Mouse (Mus musculus): ENCODE measurements around the gene Psd4. TPM values are rescaled to one million over a fixed set of nuclear protein-coding genes. Genes with fewer than 3 reads are reported as not detected.

Psd4 gene
- total and polyA plus RNA-seq, 2 experiments from 2014 or later = 0.68 to 0.99 TPM

- no peak overlapping the region for H3K4me2 ChIP-seq (ENCODE audit: low read depth, low read length)
- H3K36me3 ChIP-seq (replicated peaks; ENCODE audit: control insufficient read depth, insufficient read depth, low read length) = no peaks in the 10 kb centered on the region
- H3K9ac ChIP-seq (replicated peaks; ENCODE audit: low read depth, low read length) = no peak overlapping the region
- no peaks in the 10 kb centered on the region for H3K9me3 ChIP-seq (replicated peaks; ENCODE audit: control insufficient read depth, low read length)
- WGBS = 76% methylated on average over 1 of the region's 1 CpGs
- no peak overlapping the region for H3K4me3 ChIP-seq (ENCODE audit: low read depth, low read length)
- H3K4me1 ChIP-seq (ENCODE audit: control insufficient read depth, insufficient read depth) = no peaks in the 10 kb centered on the region
- no peak for DNase-seq (ENCODE audit: low spot score)
- no peak for ATAC-seq (ENCODE audit: insufficient read depth, low read depth)
- no peak overlapping the region for H3K27ac ChIP-seq (ENCODE audit: low read depth)
- TF ChIP-seq EP300 (IDR thresholded peaks at IDR 0.05; ENCODE audit: low read depth) (no peak), CTCF (IDR thresholded peaks at IDR 0.05; ENCODE audit: low read depth) (no peak)
- H3K27me3 ChIP-seq (ENCODE audit: control insufficient read depth, insufficient read depth, low read length) = no peaks in the 10 kb centered on the region
Measured at GRCm38 (mm10) chr2:24359347-24359746, 8.0 kb upstream of the Psd4 start.

GRCm38 (mm10) chr2:24363818-24364217 is 3.6 kb upstream of the Psd4 start:
- peaks cover 8% of the 10 kb centered on the region; the same call in 1 of the 2 replicates for H3K27me3 ChIP-seq (ENCODE audit: control insufficient read depth, insufficient read depth, low read length)
- H3K27ac ChIP-seq (ENCODE audit: low read depth) = no peak overlapping the region
- 50% methylated on average over 3 of the region's 3 CpGs for WGBS
- H3K36me3 ChIP-seq (replicated peaks; ENCODE audit: control insufficient read depth, insufficient read depth, low read length) = no peaks in the 10 kb centered on the region
- H3K4me3 ChIP-seq (ENCODE audit: low read depth, low read length) = no peak overlapping the region
- H3K9ac ChIP-seq (replicated peaks; ENCODE audit: low read depth, low read length) = no peak overlapping the region
- ATAC-seq (ENCODE audit: insufficient read depth, low read depth) (no peak), DNase-seq (ENCODE audit: low spot score) (no peak)
- H3K4me1 ChIP-seq (ENCODE audit: control insufficient read depth, insufficient read depth) = no peaks in the 10 kb centered on the region; the same call in 1 of the 2 replicates
- H3K9me3 ChIP-seq (replicated peaks; ENCODE audit: control insufficient read depth, low read length) = no peaks in the 10 kb centered on the region
- H3K4me2 ChIP-seq (ENCODE audit: low read depth, low read length) = no peak overlapping the region
- TF ChIP-seq CTCF (IDR thresholded peaks at IDR 0.05; ENCODE audit: low read depth) (no peak), EP300 (IDR thresholded peaks at IDR 0.05; ENCODE audit: low read depth) (no peak)

GRCm38 (mm10) chr2:24366214-24366975 is 985 bp upstream of the Psd4 start:
- no peak for ATAC-seq (ENCODE audit: insufficient read depth, low read depth)
- Histone ChIP-seq H3K4me2 (ENCODE audit: low read depth, low read length) (no peak overlapping the region), H3K36me3 (replicated peaks; ENCODE audit: control insufficient read depth, insufficient read depth, low read length) (no peaks in the 10 kb centered on the region), H3K9ac (replicated peaks; ENCODE audit: low read depth, low read length) (no peak overlapping the region), H3K4me1 (ENCODE audit: control insufficient read depth, insufficient read depth) (no peaks in the 10 kb centered on the region; the same call in 1 of the 2 replicates), H3K9me3 (replicated peaks; ENCODE audit: control insufficient read depth, low read length) (no peaks in the 10 kb centered on the region), H3K4me3 (ENCODE audit: low read depth, low read length) (no peak overlapping the region), H3K27me3 (ENCODE audit: control insufficient read depth, insufficient read depth, low read length) (peaks cover 8% of the 10 kb centered on the region; the same call in 1 of the 2 replicates), H3K27ac (ENCODE audit: low read depth) (no peak overlapping the region)
- TF ChIP-seq CTCF (IDR thresholded peaks at IDR 0.05; ENCODE audit: low read depth) (no peak), EP300 (IDR thresholded peaks at IDR 0.05; ENCODE audit: low read depth) (no peak)
- WGBS = 73% methylated on average over 12 of the region's 12 CpGs
- no peak for DNase-seq (ENCODE audit: low spot score)

- Histone ChIP-seq H3K9me3 (replicated peaks; ENCODE audit: control insufficient read depth, low read length) (no peaks in the 10 kb centered on the region), H3K4me1 (ENCODE audit: control insufficient read depth, insufficient read depth) (no peaks in the 10 kb centered on the region; the same call in 1 of the 2 replicates), H3K27ac (ENCODE audit: low read depth) (no peak overlapping the region), H3K9ac (replicated peaks; ENCODE audit: low read depth, low read length) (no peak overlapping the region), H3K4me2 (ENCODE audit: low read depth, low read length) (peak overlapping the region; percentile 62), H3K36me3 (replicated peaks; ENCODE audit: control insufficient read depth, insufficient read depth, low read length) (no peaks in the 10 kb centered on the region), H3K27me3 (ENCODE audit: control insufficient read depth, insufficient read depth, low read length) (peaks cover 8% of the 10 kb centered on the region; the same call in 1 of the 2 replicates), H3K4me3 (ENCODE audit: low read depth, low read length) (peak overlapping the region; percentile 39; the same call in 1 of the 2 replicates)
- DNase-seq (ENCODE audit: low spot score) (no peak), ATAC-seq (ENCODE audit: insufficient read depth, low read depth) (no peak)
- 37% methylated on average over 4 of the region's 4 CpGs for WGBS
- no peak for TF ChIP-seq EP300 (IDR thresholded peaks at IDR 0.05; ENCODE audit: low read depth)
- TF ChIP-seq CTCF (IDR thresholded peaks at IDR 0.05; ENCODE audit: low read depth) = no peak
Measured at GRCm38 (mm10) chr2:24367895-24368261, 498 bp downstream of the Psd4 start.

- Histone ChIP-seq H3K9ac (replicated peaks; ENCODE audit: low read depth, low read length) (no peak overlapping the region), H3K36me3 (replicated peaks; ENCODE audit: control insufficient read depth, insufficient read depth, low read length) (no peaks in the 10 kb centered on the region), H3K9me3 (replicated peaks; ENCODE audit: control insufficient read depth, low read length) (no peaks in the 10 kb centered on the region), H3K4me2 (ENCODE audit: low read depth, low read length) (no peak overlapping the region), H3K27ac (ENCODE audit: low read depth) (no peak overlapping the region), H3K4me1 (ENCODE audit: control insufficient read depth, insufficient read depth) (no peaks in the 10 kb centered on the region), H3K4me3 (ENCODE audit: low read depth, low read length) (no peak overlapping the region), H3K27me3 (ENCODE audit: control insufficient read depth, insufficient read depth, low read length) (no peaks in the 10 kb centered on the region)
- TF ChIP-seq CTCF (IDR thresholded peaks at IDR 0.05; ENCODE audit: low read depth) (no peak), EP300 (IDR thresholded peaks at IDR 0.05; ENCODE audit: low read depth) (no peak)
- ATAC-seq (ENCODE audit: insufficient read depth, low read depth) (no peak), DNase-seq (ENCODE audit: low spot score) (no peak)
- 50% methylated on average over 5 of the region's 5 CpGs for WGBS
Measured at GRCm38 (mm10) chr2:24378747-24379450, 11.5 kb downstream of the Psd4 start.
